Mouse (Mus musculus) kidney, adult 11 months (tissue): ENCODE measurements at regions not wholly inside any gene's neighbourhood (a gene's known extent, or its start where the extent isn't known, plus 50 kb on each side); places are given as distances from the start of the nearest gene placed in this dataset.
"Not testable (repeated sequence)": the region's sequence is repeated elsewhere in the genome, so short reads cannot be mapped to it uniquely, and the experiment has no call there.

Experiments
- DNase-seq: peaks from one replicate; pipeline ENCODE4 v3.0.0; 2022

- not testable (repeated sequence) for DNase-seq
Measured at GRCm38 (mm10) chr2:95433996-95434395, 884.0 kb upstream of the Lrrc4c start.

GRCm38 (mm10) chr2:95440957-95441356 is 877.0 kb upstream of the Lrrc4c start:
- DNase-seq, result no peak

GRCm38 (mm10) chr2:95443245-95443799 is 874.6 kb upstream of the Lrrc4c start:
- DNase-seq, result no peak

GRCm38 (mm10) chr2:95448897-95449296 is 869.1 kb upstream of the Lrrc4c start:
- DNase-seq, result no peak

- DNase-seq, result no peak
Measured at GRCm38 (mm10) chr2:95479827-95480226, 838.1 kb upstream of the Lrrc4c start.

GRCm38 (mm10) chr2:95483397-95483796 is 834.6 kb upstream of the Lrrc4c start:
- DNase-seq, result no peak

GRCm38 (mm10) chr2:95487580-95488135 is 830.3 kb upstream of the Lrrc4c start:
- DNase-seq, result no peak

- no peak for DNase-seq
Measured at GRCm38 (mm10) chr2:95494026-95494697, 823.8 kb upstream of the Lrrc4c start.

GRCm38 (mm10) chr2:95494698-95495088 is 823.3 kb upstream of the Lrrc4c start:
- DNase-seq, result no peak

GRCm38 (mm10) chr2:95511286-95511685 is 806.7 kb upstream of the Lrrc4c start:
- no peak for DNase-seq

GRCm38 (mm10) chr2:95521624-95522023 is 796.3 kb upstream of the Lrrc4c start:
- DNase-seq, result no peak

GRCm38 (mm10) chr2:95524590-95525266 is 793.2 kb upstream of the Lrrc4c start:
- DNase-seq, result no peak

- DNase-seq, result no peak
Measured at GRCm38 (mm10) chr2:95564089-95564488, 753.9 kb upstream of the Lrrc4c start.

GRCm38 (mm10) chr2:95575882-95576281 is 742.1 kb upstream of the Lrrc4c start:
- no peak for DNase-seq

- no peak for DNase-seq
Measured at GRCm38 (mm10) chr2:95579201-95579600, 738.8 kb upstream of the Lrrc4c start.

- no peak for DNase-seq
Measured at GRCm38 (mm10) chr2:95586002-95586401, 732.0 kb upstream of the Lrrc4c start.

- peak; percentile 2 for DNase-seq
Measured at GRCm38 (mm10) chr2:95587044-95587443, 730.9 kb upstream of the Lrrc4c start.

GRCm38 (mm10) chr2:95613354-95613753 is 704.6 kb upstream of the Lrrc4c start:
- no peak for DNase-seq

GRCm38 (mm10) chr2:95637533-95637932 is 680.4 kb upstream of the Lrrc4c start:
- DNase-seq, result no peak

- DNase-seq, result no peak
Measured at GRCm38 (mm10) chr2:95674347-95674746, 643.6 kb upstream of the Lrrc4c start.

- DNase-seq, result no peak
Measured at GRCm38 (mm10) chr2:95715355-95715754, 602.6 kb upstream of the Lrrc4c start.
